Mouse (Mus musculus) MEL (cell line): ENCODE data around the gene Abcc5. TPM values are rescaled to one million over a fixed set of nuclear protein-coding genes. Genes with fewer than 3 reads are reported as not detected.

Source experiments
- DNase-seq: peaks from one replicate; pipeline ENCODE4 v3.0.0; 2011; ENCODE audit warnings: low read depth, low spot score
- H3K27ac ChIP-seq: 2 replicates; pipeline ENCODE4 v1.5.1; 2012; ENCODE audit warnings: low read depth, mild to moderate bottlenecking, control low read depth, low read length, moderate library complexity; ENCODE audit not compliant: control insufficient read depth
- H3K27me3 ChIP-seq, 2 experiments: fragments of 150-350 bp in 1 of 2; sonication (generic) in 1 of 2; 2 replicates each; pipeline ENCODE4 v1.6.1; 2012; ENCODE audit warnings: low read length in 2 of 2, mild to moderate bottlenecking in 2 of 2, improper control_type of control experiment in 1 of 2, moderate library complexity in 1 of 2; ENCODE audit not compliant: insufficient read depth in 2 of 2, control insufficient read depth in 1 of 2
- H3K36me3 ChIP-seq, 2 experiments: 2 replicates each; pipeline ENCODE4 v1.6.1; 2012 to 2014; ENCODE audit warnings: low read length in 2 of 2, improper control_type of control experiment in 1 of 2, inconsistent platforms in 1 of 2, mild to moderate bottlenecking in 1 of 2; ENCODE audit not compliant: insufficient read depth in 2 of 2, control insufficient read depth in 1 of 2
- H3K4me1 ChIP-seq, 2 experiments: fragments of 150-350 bp in 1 of 2; sonication (generic) in 1 of 2; 2 replicates each; pipeline ENCODE4 v1.6.1; 2012; ENCODE audit warnings: low read length in 2 of 2, improper control_type of control experiment in 1 of 2, mild to moderate bottlenecking in 1 of 2; ENCODE audit not compliant: insufficient read depth in 2 of 2, control insufficient read depth in 1 of 2
- H3K4me3 ChIP-seq, 2 experiments: fragments of 150-350 bp in 1 of 2; sonication (generic) in 1 of 2; 2 replicates each; pipeline ENCODE4 v1.5.1; 2012; ENCODE audit warnings: low read depth in 2 of 2, low read length in 2 of 2, mild to moderate bottlenecking in 2 of 2, moderate library complexity in 2 of 2, control low read depth in 1 of 2, improper control_type of control experiment in 1 of 2; ENCODE audit not compliant: control insufficient read depth in 1 of 2, insufficient read depth in 1 of 2
- H3K79me2 ChIP-seq: 2 replicates; pipeline ENCODE4 v1.6.1; 2012; ENCODE audit warnings: mild to moderate bottlenecking, low read length, moderate library complexity; ENCODE audit not compliant: control insufficient read depth, poor library complexity, insufficient read depth
- H3K9ac ChIP-seq: 2 replicates; pipeline ENCODE4 v1.6.1; 2012; ENCODE audit warnings: low read depth, mild to moderate bottlenecking, control low read depth, low read length, moderate library complexity; ENCODE audit not compliant: control insufficient read depth, poor library complexity, severe bottlenecking
- H3K9me3 ChIP-seq: fragments of 150-350 bp; sonication (generic); replicated peaks from 2 replicates; pipeline ENCODE4 v1.6.1; 2012; ENCODE audit warnings: mild to moderate bottlenecking, low read length, improper control_type of control experiment, moderate library complexity; ENCODE audit not compliant: insufficient read depth
- CHD2 ChIP-seq: IDR thresholded peaks from 2 replicates; pipeline ENCODE4 v1.6.1; 2011; ENCODE audit warnings: low read length, improper control_type of control experiment
- CTCF ChIP-seq, 3 experiments: IDR thresholded peaks in 2 of 3; conservative IDR thresholded peaks in 1 of 3; 2 replicates each; pipeline ENCODE4 v1.5.1; 2011 to 2012; ENCODE audit warnings: low read length in 3 of 3, low read depth in 2 of 3, mild to moderate bottlenecking in 2 of 3, improper control_type of control experiment in 1 of 3, inconsistent platforms in 1 of 3, mixed read lengths in 1 of 3, moderate library complexity in 1 of 3; ENCODE audit not compliant: control insufficient read depth in 1 of 3, insufficient read depth in 1 of 3, poor library complexity in 1 of 3, severe bottlenecking in 1 of 3
- EP300 ChIP-seq, 2 experiments: IDR thresholded peaks; 2 replicates each; pipeline ENCODE4 v1.6.1; 2011; ENCODE audit warnings: improper control_type of control experiment in 2 of 2, low read length in 2 of 2, low read depth in 1 of 2, mild to moderate bottlenecking in 1 of 2
- ETS1 ChIP-seq: IDR thresholded peaks from 2 replicates; pipeline ENCODE4 v1.6.1; 2012; ENCODE audit warnings: low read depth, mild to moderate bottlenecking, inconsistent platforms, low read length, improper control_type of control experiment, moderate library complexity
- GABPA ChIP-seq: IDR thresholded peaks from 2 replicates; pipeline ENCODE4 v1.6.1; 2012; ENCODE audit warnings: low read depth, mild to moderate bottlenecking, inconsistent platforms, low read length, improper control_type of control experiment, moderate library complexity
- GATA1 ChIP-seq: IDR thresholded peaks from 2 replicates; pipeline ENCODE4 v1.6.1; 2011; ENCODE audit warnings: low read depth, low read length, improper control_type of control experiment
- HCFC1 ChIP-seq: IDR thresholded peaks from 2 replicates; pipeline ENCODE4 v1.6.1; 2012; ENCODE audit warnings: low read depth, mild to moderate bottlenecking, inconsistent platforms, low read length, improper control_type of control experiment, moderate library complexity
- KAT2A ChIP-seq: conservative IDR thresholded peaks from 2 replicates; pipeline ENCODE4 v1.6.1; 2012; ENCODE audit warnings: low read depth, low read length, improper control_type of control experiment, inconsistent platforms
- MAFK ChIP-seq: IDR thresholded peaks from 2 replicates; pipeline ENCODE4 v1.6.1; 2011; ENCODE audit warnings: low read depth, mild to moderate bottlenecking, low read length, improper control_type of control experiment, borderline replicate concordance
- MAX ChIP-seq: IDR thresholded peaks from 2 replicates; pipeline ENCODE4 v1.6.1; 2011; ENCODE audit warnings: low read length, improper control_type of control experiment
- MXI1 ChIP-seq: IDR thresholded peaks from 2 replicates; pipeline ENCODE4 v1.6.1; 2011; ENCODE audit warnings: mild to moderate bottlenecking, low read depth, low read length, improper control_type of control experiment
- MYB ChIP-seq: IDR thresholded peaks from 2 replicates; pipeline ENCODE4 v1.6.1; 2011; ENCODE audit warnings: mild to moderate bottlenecking, low read depth, low read length, improper control_type of control experiment
- MYC ChIP-seq: IDR thresholded peaks from 2 replicates; pipeline ENCODE4 v1.6.1; 2011; ENCODE audit warnings: low read depth, mild to moderate bottlenecking, low read length, improper control_type of control experiment, moderate library complexity
- NRF1 ChIP-seq: IDR thresholded peaks from 2 replicates; pipeline ENCODE4 v1.6.1; 2014; ENCODE audit warnings: low read depth, mild to moderate bottlenecking, inconsistent platforms, low read length, improper control_type of control experiment, moderate library complexity; ENCODE audit not compliant: poor library complexity, insufficient read depth, severe bottlenecking
- POLR2AphosphoS2 ChIP-seq: IDR thresholded peaks from 2 replicates; pipeline ENCODE4 v1.6.1; 2011; ENCODE audit warnings: low read length, improper control_type of control experiment
- RAD21 ChIP-seq: IDR thresholded peaks from 2 replicates; pipeline ENCODE4 v1.6.1; 2011; ENCODE audit warnings: mild to moderate bottlenecking, low read depth, low read length, improper control_type of control experiment
- SMC3 ChIP-seq: IDR thresholded peaks from 2 replicates; pipeline ENCODE4 v1.6.1; 2011; ENCODE audit warnings: low read depth, low read length, improper control_type of control experiment
- TAL1 ChIP-seq: IDR thresholded peaks from 2 replicates; pipeline ENCODE4 v1.6.1; 2012; ENCODE audit warnings: mild to moderate bottlenecking, inconsistent platforms, low read length, moderate library complexity, mixed read lengths
- TCF12 ChIP-seq: IDR thresholded peaks from 2 replicates; pipeline ENCODE4 v1.6.1; 2014; ENCODE audit warnings: low read depth, mild to moderate bottlenecking, inconsistent platforms, low read length, improper control_type of control experiment, moderate library complexity
- UBTF ChIP-seq: IDR thresholded peaks from 2 replicates; pipeline ENCODE4 v1.6.1; 2012; ENCODE audit warnings: low read depth, mild to moderate bottlenecking, inconsistent platforms, low read length, improper control_type of control experiment, moderate library complexity, borderline replicate concordance; ENCODE audit not compliant: insufficient read depth
- USF1 ChIP-seq: IDR thresholded peaks from 2 replicates; pipeline ENCODE4 v1.6.1; 2014; ENCODE audit warnings: low read depth, mild to moderate bottlenecking, inconsistent platforms, low read length, improper control_type of control experiment, moderate library complexity
- USF2 ChIP-seq, 2 experiments: IDR thresholded peaks; 2 replicates each; pipeline ENCODE4 v1.6.1; 2011 to 2012; ENCODE audit warnings: improper control_type of control experiment in 2 of 2, low read length in 2 of 2, borderline replicate concordance in 1 of 2, inconsistent platforms in 1 of 2, low read depth in 1 of 2, mild to moderate bottlenecking in 1 of 2; ENCODE audit not compliant: insufficient read depth in 1 of 2
- ZKSCAN1 ChIP-seq: IDR thresholded peaks from 2 replicates; pipeline ENCODE4 v1.6.1; 2012; ENCODE audit warnings: low read depth, mild to moderate bottlenecking, inconsistent platforms, low read length, improper control_type of control experiment, moderate library complexity
- ZMIZ1 ChIP-seq: IDR thresholded peaks from 2 replicates; pipeline ENCODE4 v1.6.1; 2012; ENCODE audit warnings: low read depth, mild to moderate bottlenecking, inconsistent platforms, low read length, improper control_type of control experiment, moderate library complexity
- polyA plus RNA-seq, 2 experiments: library from polyadenylated mRNA; stranded (reverse) in 1 of 2; unstranded in 1 of 2; fragments of >175 nt in 1 of 2; fragments of >200 nt in 1 of 2; gene quantifications; 2 replicates each; pipeline versions ENCODE4 v1.2.1 to v1.2.4; 2012; ENCODE audit warnings: low replicate concordance in 2 of 2, low read depth in 1 of 2; ENCODE audit not compliant: insufficient read length in 2 of 2, insufficient read depth in 1 of 2, missing spikeins in 1 of 2
- total RNA-seq: library from RNA; depleted of rRNA; stranded (reverse); fragments of 300-350 nt; gene quantifications from 2 replicates; pipeline ENCODE4 v1.2.3, GENCODE M21; 2012

Abcc5 gene
- total and polyA plus RNA-seq, 3 experiments = 17.6 to 31.7 TPM; not detected in 1

DNA sequence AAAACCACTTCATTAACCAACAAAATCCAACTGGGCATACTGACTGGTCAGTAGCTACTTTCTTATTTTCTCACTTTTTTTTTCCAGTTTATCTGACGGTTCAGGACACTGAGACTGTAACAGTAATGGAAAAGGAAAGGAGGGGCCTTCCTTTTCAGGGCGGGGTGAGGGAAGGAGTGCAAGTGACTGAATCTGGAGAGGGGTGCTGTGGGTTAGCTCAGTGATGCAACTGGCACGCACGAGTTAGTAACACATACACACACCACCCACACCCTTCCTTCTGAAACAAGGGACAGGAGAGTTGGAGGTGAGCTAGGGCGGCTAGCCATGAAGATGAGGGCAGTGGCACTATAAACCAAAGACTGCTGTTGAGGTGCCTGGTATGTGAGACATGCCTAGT, 102.3 kb downstream of the Abcc5 start:
- Histone ChIP-seq H3K4me3 (no peak overlapping the region), H3K79me2 (no peaks in the 10 kb centered on the region), H3K27me3 (no peaks in the 10 kb centered on the region), H3K9ac (peak overlapping the region; percentile 33; the same call in 1 of the 2 replicates), H3K9me3 (no peaks in the 10 kb centered on the region), H3K4me1 (peaks cover 0 to 11% of the 10 kb centered on the region in 2 experiments; a peak in 3 of 4 replicates), H3K36me3 (peaks cover 0 to 12% of the 10 kb centered on the region in 2 experiments; a peak in 2 of 4 replicates), H3K27ac (no peak overlapping the region; the same call in 1 of the 2 replicates)
- peak; percentile 20 for DNase-seq
- TF ChIP-seq MYC (no peak), USF2 (IDR thresholded peaks at IDR 0.05; ENCODE audit: borderline replicate concordance in 1 of 2, insufficient read depth in 1 of 2, low read depth in 1 of 2, low read length in 2 of 2) (no peak), MYB (no peak), KAT2A (no peak), GABPA (no peak), UBTF (no peak), USF1 (no peak), EP300 (IDR thresholded peaks at IDR 0.05; ENCODE audit: low read depth in 1 of 2, low read length in 2 of 2) (no peak)

DNA sequence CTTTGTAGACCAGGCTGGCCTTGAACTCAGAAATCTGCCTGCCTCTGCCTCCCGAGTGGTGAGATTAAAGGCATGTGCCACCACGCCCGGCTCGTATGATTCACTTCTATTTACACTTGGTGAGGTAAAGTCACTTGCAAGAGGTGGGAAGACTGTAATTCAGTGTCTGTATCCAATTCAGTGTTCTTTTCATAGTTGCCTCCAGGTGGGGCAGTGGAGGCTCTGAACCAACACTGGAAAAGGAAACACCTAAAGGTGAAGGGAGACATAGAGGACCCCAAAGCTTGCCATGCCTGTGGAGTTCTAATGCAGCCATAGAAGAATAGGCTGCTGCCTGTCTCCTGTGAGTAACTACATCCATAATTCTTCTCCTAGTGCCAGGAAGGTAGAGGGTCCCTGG, 103.9 kb downstream of the Abcc5 start:
- Histone ChIP-seq H3K36me3 (peaks cover 0 to 12% of the 10 kb centered on the region in 2 experiments; a peak in 2 of 4 replicates), H3K27ac (no peak overlapping the region), H3K4me3 (no peak overlapping the region), H3K27me3 (no peaks in the 10 kb centered on the region), H3K4me1 (peaks cover 0 to 11% of the 10 kb centered on the region in 2 experiments; a peak in 3 of 4 replicates), H3K9ac (no peak overlapping the region), H3K9me3 (no peaks in the 10 kb centered on the region), H3K79me2 (no peaks in the 10 kb centered on the region)
- DNase-seq = peak; percentile 28
- TF ChIP-seq SMC3 (peak; percentile 54), RAD21 (peak; percentile 18), CTCF (IDR thresholded peaks at IDR 0.05 in 2 of 3, conservative IDR thresholded peaks at IDR 0.05 in 1 of 3; ENCODE audit: control insufficient read depth in 1 of 3, insufficient read depth in 1 of 3, low read depth in 2 of 3, low read length in 3 of 3, poor library complexity in 1 of 3, severe bottlenecking in 1 of 3) (peak in 1 of 3 experiments; percentile 43; a peak in 3 of 6 replicates), MXI1 (no peak)

DNA sequence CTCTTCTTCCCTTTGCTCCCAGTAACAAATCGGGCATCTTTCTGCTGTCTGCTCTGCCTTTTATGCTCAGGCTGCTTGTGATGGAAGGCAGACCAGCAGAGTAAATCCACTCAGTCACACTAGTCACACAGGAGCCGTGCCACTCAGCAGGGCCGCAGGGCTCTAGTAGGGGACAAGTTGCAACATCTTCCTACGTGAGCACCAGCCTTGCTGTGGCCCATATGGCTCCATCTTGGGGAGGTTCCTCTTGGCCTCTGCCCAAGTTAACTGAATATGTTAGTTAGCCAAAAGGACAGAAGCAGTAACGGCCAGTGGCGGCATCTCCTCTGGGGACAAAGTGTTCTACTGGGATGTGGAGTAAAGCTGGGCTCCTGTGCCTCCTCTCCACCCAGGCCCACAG, 109.4 kb downstream of the Abcc5 start:
- no peak for DNase-seq
- no peak overlapping the region for H3K4me3 ChIP-seq

More for the DNA sequence above, 109.4 kb downstream of the Abcc5 start:
- no peaks in the 10 kb centered on the region for H3K27me3 ChIP-seq
- H3K9ac ChIP-seq = no peak overlapping the region
- TF ChIP-seq UBTF (no peak), KAT2A (no peak), MXI1 (no peak), HCFC1 (no peak), ZKSCAN1 (no peak), TCF12 (no peak), MAX (no peak), GABPA (no peak), NRF1 (no peak), CHD2 (no peak), SMC3 (no peak), ZMIZ1 (no peak), TAL1 (no peak), ETS1 (no peak), MYB (no peak), GATA1 (no peak), MAFK (no peak), POLR2AphosphoS2 (no peak)
- 0 out of 4 replicates have a peak, but pooled peaks cover 0 to 2% of the 10 kb centered on the region in 2 experiments for H3K4me1 ChIP-seq
- no peaks in the 10 kb centered on the region for H3K9me3 ChIP-seq
- H3K36me3 ChIP-seq = no peaks in the 10 kb centered on the region
- H3K79me2 ChIP-seq = no peaks in the 10 kb centered on the region
- no peak overlapping the region for H3K27ac ChIP-seq
